Mouse (Mus musculus): Measurements from ENCODE around the gene Ift122.

The Ift122 gene

DNA sequence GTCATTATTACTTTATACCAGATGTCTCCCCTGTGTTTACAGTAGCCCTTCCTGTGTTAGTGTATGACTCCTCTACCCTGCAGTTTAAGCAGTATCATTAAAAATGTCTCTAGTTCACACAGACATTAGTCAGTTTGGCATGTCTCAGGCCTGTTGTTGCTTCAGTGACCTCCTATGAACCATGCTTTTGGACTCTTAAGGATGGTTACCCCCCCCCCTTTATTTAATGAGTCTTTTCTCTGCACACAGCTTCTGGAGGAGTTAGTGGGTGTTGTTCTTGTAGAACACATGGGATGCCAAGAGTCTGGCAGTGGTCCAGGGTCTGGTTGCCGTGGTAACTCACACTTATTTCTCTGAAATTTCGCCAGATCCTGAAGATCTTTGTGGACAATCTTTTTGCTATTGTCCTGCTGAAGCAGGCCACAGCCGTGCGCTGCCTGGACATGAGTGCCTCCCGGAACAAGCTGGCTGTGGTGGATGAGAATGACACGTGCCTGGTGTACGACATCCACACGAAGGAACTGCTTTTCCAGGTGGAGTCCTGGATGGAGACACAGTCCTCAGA, 38.3 kb downstream of the Ift122 start:
- DNase-seq, result no peak

DNA sequence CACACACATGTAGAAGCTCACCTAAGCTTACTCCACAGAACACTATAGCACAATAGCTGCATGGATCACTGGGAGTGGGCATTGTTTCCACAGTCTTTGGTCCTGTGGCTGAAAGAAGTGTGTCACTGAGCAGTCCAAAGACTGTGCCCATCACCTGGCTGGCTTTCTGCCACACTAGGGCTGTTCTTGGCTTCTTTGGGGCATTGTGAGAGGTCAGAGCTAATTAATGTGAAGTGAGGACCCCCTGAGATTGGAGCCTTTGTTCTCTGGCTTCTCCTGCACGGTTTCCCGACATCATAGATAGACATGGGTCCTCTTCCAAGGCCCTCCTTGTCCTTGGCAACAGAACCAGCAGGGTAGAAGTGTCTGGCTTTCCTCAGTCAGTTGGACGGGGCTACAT, 39.1 kb downstream of the Ift122 start:
- DNase-seq, result no peak

DNA sequence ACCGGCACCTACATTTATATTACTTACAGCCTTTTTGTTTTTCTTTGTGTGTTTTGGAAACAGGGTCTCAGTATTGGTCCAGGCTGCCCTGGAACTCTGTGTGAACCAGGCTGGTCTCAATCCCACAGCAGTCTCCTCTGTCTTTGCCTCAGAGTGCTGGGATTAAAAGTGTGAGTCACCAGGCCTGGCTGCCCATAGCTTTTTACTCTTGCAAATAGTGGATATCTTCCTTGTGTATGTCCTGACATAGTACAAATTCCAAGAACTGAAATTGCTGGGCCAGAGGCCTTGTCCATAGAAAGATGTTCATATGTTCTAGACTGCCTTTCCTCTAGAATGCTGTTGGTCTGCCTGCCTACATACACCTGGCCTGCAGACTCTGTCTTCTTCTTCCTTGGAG, 43.1 kb downstream of the Ift122 start:
- no peak for DNase-seq

DNA sequence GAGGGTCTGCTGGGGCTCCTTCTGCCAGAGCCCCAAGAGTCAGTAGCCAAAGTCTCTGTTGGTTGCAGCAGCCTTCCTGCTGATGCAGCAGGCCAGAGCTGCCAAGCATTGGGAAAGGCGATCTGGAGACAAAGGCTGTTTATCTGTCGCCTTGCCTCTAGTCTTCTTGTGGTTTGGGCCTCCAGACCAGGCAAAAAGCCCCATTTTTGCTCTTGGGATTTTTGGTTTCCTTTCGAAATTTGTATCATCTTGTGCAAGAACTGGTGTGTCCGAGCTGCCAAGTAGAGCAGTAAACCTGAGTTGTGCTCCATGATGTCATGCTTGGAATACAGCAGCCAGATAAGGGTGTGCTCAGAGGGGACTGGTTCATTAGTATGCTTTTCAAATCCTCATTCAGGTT, 43.8 kb downstream of the Ift122 start:
- DNase-seq, result no peak

DNA sequence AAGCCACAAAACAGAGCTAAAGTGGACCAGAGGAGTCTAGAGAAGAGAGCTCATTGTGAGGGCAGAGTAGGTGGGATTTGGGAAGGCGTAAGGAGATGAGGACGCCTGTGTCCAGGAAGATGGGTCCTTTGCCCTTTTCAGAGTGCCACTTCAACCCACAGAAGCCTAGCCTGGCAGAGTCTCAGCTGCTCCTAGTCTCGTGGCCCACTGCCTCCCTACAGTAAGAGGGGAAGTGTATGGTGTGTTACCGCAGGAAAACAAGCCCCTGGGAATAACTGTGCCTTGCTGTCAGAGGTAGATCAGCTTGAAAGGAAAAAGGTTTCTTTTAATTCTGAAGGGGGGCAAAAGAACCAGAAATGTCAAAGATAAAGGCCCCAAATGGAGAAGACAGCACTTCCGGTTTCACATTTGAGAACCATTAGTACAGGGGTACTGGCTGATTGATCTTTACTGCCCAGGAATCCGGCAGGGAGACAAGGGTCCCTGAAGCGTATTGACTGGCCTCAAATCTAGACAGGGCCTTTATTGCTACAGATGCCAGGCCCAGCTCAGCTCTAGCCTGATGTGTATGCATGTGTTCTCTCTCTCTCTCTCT, 44.8 kb downstream of the Ift122 start:
- DNase-seq, result peak; percentile 36 to 40

DNA sequence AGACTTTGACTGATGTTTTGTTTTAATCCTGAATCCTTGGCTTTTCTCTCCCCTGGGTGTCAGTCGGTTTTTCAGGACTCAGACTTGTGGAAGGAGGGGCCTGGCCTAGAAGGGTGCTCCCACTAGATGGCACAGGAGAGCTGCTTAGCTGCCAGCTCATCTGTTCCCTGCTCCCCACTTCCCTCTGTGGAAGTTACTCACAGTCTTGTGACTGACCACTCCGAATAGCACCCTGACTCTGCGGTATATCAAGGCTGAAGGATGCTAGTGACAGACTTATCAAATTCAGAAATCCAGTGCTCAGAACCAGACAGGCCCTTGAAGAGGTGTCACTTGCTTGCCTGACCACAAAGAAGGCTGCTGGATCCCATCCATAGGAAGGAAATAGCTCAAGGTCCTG, 47.8 kb downstream of the Ift122 start:
- peak; percentile 40 to 44 for DNase-seq

DNA sequence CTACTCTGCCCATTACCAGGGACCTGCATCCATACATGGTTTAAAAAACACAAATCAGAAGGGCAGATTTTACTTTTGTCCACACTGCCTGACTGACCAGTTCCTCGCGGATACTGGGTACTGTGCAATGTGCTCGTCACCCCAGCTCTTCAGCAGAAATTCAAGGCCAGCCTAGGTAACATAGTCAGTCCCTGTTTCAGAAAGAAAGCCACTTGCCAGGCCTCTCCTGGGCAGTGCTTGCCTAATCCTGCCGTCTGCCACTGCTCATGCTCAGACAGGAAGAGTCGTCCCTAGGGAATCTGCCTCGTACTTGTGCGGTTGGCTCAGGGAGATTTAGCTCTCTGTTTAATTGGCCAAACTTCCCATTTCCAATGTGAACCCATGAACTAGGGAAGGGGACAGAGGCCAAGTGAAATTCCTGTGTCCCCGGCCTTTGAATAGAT, 48.2 kb downstream of the Ift122 start:
- no peak for DNase-seq

DNA sequence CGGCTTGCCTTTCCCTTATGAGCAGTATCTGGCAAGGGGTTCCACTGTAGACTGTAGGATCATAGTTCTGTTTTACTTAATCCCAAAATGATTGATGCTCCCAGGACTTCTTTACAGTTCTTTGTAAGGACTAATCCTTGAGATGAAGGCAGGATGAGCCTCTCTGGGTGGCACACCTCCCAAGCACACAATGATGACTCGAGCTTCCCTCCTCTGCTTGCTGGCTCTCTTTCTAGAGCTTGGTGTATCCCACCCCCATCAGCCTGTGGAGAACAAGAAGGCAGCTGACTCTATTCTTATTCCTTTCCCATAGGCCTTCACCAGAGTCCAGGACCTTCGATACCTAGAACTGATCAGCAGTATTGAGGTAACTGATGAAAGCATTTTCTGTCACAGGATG, 49.3 kb downstream of the Ift122 start:
- no peak for DNase-seq

DNA sequence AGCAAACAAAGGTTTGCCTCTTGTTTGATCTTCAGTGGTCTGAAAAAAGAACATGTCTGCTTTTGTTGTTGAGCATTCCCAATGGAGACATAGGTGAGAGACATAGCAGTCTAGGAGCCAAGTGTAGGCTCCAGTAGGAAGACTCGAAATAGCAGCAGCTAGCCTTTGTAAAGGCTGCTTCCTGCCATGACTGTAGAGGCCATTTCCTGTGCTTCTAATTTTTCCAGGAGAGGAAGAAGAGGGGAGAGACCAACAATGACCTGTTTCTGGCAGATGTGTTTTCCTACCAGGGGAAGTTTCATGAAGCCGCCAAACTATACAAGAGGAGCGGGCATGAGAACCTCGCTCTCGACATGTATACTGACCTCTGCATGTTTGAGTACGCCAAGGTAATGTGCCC, 52.3 kb downstream of the Ift122 start:
- DNase-seq, result no peak

DNA sequence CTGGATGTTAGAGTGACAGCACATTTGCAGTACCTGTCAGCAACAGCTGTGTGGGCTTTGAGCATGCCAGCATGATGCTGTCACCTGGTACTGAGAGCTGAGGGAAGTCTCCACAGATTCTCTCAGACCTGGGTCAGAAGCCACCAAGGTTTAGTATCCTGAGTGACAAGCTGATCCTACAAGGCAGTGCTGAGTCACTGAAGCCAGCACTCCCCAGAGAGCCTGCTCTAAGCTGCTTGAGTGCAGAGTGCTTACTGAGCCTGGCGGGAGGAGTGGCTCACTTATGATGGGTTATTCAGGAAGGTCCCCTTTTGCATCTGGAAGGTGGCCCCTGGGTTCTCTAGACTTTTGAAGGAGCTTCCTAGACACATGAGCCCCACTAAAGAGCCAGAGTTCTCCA, 53.2 kb downstream of the Ift122 start:
- DNase-seq, result no peak

DNA sequence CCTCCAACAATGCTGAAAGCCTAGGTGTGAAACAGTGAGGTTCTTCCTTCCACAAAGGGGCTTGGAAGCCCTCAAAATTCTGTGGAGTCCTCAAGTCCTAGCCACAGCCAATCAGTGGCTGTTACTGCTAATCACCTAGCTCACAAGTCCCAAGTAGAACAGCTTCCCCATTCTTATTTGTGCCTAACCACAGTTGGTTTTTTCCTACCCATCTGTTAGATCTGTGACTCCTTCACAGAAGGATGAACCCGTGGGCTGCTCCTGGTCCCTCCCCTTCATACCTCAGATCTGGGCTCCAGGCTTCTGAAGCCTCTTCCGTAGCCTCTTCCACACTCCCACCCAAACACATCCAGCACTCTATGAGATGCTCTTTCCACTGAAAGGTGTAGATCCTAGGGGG, 53.6 kb downstream of the Ift122 start:
- no peak for DNase-seq

DNA sequence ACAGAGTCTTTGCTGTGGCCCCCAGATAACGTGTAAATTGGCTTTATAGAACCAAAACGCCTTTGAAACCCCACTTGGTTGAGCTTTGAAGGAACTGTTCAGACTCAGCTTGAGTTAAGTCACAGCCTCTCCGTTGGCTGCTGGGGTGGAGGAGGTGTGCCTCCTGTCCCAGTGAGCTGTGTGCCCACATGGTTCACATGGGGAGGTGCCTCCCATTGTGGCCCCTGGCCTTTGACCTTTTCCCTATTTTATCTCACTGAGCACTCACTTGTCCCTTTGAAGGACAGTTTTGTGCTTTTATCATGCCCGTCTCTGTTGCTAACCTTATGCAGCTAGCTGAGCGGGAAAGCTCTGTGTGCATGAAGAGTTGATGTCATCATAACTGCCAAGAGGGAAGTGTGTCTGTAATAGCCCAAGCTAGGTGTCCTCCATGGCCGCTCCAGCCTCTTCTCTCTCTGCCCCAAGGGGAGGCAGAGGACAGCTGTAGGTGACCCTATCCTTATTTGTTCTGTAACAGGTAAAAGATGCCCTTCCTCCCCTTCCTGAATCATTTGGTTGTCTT, 55.2 kb downstream of the Ift122 start:
- DNase-seq, result peak in 1 of 2 experiments; percentile 15

DNA sequence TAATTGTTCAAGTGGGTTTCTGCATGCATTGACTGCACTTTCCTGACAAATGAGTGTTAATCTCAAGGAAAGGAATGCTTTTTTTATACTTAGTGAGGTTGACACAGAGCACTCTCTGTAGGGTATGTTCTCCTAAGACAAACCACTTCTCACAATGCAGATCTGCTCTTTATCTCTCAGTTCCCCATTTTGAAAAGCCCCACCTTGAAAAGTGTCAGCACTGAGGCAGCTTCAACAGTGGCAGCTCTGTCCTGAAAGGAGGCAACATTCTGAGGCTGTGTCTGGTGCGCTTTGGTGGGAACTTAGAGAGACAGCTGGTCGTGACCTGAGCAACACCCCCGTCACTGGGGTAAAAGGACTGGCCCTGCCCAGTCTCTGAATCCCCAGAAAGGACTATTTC, 55.8 kb downstream of the Ift122 start:
- DNase-seq, result peak; percentile 48 to 50

DNA sequence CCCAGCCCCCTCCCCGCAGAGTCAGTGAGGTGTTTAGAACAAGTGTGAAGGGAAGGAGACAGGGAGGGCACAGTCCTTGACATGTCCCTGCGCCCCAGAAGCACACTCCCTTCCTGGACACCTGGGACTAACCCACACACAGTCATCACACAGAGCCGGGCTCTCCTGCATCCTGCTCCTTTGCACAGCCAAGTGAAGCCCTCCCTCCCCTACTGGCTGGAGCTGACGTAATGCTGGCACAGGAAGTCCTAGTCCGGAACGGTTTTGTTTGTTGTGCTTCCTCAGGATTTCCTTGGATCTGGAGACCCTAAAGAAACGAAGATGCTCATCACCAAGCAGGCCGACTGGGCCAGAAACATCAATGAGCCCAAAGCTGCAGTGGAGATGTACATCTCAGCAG, 56.7 kb downstream of the Ift122 start:
- DNase-seq, result peak in 1 of 2 experiments; percentile 10

DNA sequence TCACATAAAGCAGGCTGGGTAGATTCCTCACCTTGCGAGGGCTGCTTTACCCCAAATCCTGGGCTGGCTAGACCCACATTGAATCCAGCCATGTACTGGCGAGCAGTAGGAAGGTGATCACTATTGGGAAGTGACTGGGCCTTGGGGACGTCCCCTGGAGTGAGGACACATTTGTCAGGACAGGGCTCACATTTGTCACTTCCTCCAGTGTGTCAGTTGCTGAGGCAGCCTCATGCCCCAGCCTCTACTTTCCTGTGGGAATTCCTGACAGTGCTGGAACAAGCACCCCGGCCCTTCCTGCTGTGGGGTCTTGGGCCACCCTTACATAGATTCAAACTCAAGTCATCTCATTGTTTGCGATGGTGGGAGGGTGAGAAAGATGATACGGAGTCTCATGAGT, 58.5 kb downstream of the Ift122 start:
- DNase-seq, result no peak

DNA sequence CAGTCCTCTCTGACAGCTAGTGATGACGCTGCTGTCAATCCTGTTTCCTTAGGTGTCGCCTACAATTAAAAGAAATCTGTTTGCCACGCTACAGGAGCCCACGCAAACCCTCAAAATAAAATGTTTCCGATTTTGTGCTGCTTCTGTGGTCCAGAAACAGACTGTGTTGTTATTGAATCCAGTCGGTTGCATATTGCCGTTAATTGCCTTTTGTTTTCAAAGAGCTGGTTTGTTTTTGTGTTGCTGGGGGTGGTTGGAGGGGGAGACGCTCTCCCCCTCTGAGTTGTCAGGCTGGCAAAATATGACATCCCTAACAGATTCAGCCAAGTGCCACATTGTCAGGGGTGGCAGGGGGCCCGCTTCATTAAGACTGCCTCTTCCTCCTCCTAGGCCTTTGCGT, 60.2 kb downstream of the Ift122 start:
- DNase-seq, result no peak

DNA sequence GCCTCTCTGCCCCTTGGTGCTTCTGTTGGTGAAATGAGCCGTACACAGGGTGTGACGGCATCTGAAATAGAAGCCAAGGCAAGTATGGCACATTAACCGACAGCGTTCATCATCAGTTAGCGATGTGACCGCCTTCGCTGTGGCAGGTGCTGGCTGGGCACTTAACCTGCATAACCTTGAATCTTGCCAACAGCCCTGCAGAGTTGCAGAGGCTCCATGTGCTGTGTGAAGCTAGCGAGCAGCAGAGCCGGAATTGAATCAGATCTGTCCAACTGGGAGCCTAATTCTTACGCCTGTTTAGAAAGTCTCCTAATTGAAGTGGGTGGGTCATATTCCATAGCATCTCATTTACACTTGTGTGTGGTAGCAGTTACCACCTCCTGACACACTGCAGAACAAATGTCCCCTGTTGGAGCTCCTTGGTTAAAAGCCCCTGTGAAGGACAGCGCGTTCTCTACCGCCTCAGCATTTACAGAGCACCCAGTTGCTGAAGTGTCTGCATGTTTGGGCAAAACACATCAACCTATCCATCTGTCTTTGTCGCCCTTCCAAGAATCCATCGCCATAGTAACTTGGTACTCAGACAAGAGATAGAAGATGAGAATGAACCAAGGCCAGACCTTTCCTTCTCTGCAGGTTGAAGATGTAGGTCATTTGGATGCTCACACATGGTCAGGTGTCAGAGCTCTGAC, 61.4 kb downstream of the Ift122 start:
- no peak for DNase-seq

DNA sequence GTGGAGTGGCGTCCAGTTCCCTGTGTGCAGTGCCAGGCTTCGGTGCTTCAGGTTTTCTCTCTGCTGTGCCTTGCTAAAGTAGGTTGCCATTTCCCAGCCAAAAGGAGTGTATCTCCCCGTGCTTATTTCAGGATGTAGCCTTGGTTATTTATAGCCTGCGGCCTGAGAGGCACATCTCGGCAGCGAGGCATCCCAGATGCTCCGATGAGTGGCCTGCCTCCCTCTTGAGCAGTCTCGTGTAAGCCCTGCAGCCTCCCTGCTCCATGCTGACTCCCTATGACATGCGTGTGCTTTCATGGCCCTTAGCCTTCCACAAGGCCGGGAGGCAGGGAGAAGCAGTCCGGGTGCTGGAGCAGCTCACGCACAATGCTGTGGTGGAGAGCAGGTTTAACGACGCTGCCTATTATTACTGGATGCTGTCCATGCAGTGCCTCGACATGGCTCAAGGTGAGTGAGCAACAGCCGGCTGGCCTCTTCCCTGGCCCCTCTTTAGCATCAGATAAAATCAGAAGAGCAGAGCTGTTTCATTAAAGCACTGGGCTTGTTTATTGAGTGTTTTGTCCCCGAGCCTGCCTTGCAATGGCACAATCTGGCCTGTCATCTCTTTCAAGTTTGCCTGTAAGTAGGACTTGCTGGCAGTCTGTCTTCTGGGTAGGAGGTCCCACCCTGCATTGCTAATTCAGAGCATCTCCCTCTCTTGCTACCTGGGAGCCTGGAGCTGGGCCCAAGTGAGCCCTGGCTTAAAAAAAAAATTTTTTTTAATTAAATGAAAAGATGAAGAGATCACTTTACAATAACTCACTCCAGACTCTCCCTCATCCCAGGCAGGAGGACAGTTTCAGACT, 62.6 kb downstream of the Ift122 start:
- no peak for DNase-seq

DNA sequence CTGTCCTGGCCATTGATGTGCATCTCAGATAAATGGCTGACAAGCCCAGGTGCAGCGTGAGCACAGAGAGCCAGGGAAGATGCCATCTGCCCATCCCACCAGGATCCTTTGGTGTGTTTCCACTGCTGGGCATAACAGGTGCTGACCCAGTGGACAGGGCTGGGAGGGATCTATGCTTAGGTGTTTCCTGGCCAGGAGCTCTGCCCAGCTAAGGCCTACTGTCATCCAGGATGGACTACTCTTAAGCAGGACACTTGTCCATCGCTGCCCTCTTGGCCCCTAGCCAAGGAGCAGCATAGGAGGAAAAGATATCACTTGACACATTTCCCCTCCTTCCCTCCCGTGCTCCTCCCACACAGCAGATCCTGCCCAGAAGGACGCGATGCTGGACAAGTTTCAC, 63.3 kb downstream of the Ift122 start:
- no peak for DNase-seq

DNA sequence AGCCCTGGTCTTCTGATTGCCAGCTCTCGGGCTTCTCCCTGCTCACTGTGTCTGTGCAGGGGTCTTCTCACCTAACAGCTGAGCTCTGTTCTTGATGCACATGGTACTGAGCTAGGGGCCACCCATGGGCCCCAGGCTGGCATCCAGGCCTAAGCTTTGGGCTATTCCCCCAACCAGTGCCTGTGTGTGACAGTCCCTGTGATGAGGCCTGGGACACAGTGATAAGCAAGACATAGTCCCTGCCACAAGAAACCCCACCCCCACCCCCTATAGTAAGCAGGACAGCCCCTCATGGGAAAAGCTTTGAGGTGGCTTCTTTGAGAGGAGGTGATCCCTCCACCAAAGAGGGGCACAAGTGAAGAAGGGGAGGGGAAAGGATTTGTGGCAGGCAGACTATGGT, 65.3 kb downstream of the Ift122 start:
- no peak for DNase-seq

DNA sequence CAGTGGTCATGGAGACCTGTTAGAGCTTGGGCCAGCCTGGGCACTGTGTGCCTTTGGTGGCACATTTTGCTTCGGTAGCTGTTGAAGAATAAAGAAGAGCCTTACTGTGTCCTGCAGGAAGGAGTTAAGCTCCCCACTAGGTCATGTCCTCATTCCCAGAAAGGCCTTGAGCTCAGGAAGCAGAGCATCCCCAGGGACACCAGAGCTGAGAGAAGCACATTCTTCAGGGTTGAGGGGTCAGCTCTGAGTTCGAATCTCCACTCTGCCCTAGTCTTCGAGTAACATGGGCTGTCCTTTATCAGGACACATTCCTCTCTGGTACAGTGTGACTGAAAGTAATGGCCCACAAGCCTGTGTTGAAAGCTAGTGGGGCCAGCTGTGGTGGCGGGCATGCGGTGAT, 66.6 kb downstream of the Ift122 start:
- no peak for DNase-seq

DNA sequence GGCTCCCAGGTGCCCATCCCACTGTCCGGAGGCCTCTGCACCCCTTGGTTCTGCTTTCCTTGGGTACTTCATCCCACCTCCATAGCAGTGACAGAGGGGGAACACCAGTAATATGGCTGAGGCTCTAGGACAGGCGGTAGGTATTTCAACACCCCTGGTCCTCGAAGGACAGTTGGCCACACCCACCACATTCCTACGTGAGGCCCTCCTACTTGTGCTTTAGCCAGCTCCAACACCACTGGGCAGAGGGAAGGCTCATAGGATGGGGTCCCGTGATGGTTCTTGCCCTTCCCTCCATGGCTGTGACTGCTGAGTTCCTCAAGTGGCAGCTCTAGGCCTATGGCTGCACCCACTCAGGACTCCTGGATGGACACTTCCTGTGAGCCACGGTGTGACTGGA, 71.6 kb downstream of the Ift122 start:
- no peak for DNase-seq

DNA sequence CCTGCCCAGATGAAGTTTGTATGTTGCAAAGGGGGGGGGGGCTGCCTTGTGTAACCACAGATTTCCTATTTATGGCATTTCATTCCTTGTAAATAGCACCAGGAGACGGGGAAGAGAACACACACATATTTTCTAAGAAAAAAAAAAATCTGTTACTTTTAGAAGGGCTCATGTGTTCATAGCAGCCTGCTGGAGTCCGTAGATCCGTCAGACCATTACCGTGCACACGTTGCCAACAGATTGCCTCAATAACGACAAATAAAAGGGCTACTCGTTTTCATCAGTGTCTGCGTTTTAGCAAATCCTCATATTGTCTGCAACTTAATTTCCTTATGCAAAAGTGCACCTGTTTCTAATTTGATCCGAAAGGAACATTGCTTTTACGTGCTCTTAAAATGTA, 73.1 kb downstream of the Ift122 start:
- DNase-seq, result no peak
